Mouse (Mus musculus) A20 (cell line): ENCODE data around the gene Prkn.
"Not testable (repeated sequence)": the region's sequence is repeated elsewhere in the genome, so short reads cannot be mapped to it uniquely, and the experiment has no call there.

Source experiments
- DNase-seq: peaks from one replicate; pipeline ENCODE4 v3.0.0-alpha.2; 2011; ENCODE audit warnings: low read depth, low spot score

Gene Prkn

GRCm38 (mm10) chr17:11127217-11127616 is 287.0 kb downstream of the Prkn start:
- no peak for DNase-seq

- DNase-seq = no peak
Observed at GRCm38 (mm10) chr17:11130919-11131318, 290.7 kb downstream of the Prkn start.

GRCm38 (mm10) chr17:11142321-11142720 is 302.1 kb downstream of the Prkn start:
- DNase-seq = no peak

GRCm38 (mm10) chr17:11156119-11156518 is 315.9 kb downstream of the Prkn start:
- DNase-seq = no peak

GRCm38 (mm10) chr17:11157536-11157935 is 317.4 kb downstream of the Prkn start:
- no peak for DNase-seq

GRCm38 (mm10) chr17:11161436-11161835 is 321.3 kb downstream of the Prkn start:
- DNase-seq = no peak

- no peak for DNase-seq
Observed at GRCm38 (mm10) chr17:11162770-11163169, 322.6 kb downstream of the Prkn start.

GRCm38 (mm10) chr17:11187356-11187755 is 347.2 kb downstream of the Prkn start:
- no peak for DNase-seq

GRCm38 (mm10) chr17:11188494-11188893 is 348.3 kb downstream of the Prkn start:
- DNase-seq = no peak

GRCm38 (mm10) chr17:11190306-11190705 is 350.1 kb downstream of the Prkn start:
- DNase-seq = no peak

GRCm38 (mm10) chr17:11198134-11198533 is 357.9 kb downstream of the Prkn start:
- no peak for DNase-seq

GRCm38 (mm10) chr17:11209063-11209462 is 368.9 kb downstream of the Prkn start:
- not testable (repeated sequence) for DNase-seq

- no peak for DNase-seq
Observed at GRCm38 (mm10) chr17:11211006-11211405, 370.8 kb downstream of the Prkn start.

GRCm38 (mm10) chr17:11211591-11211990 is 371.4 kb downstream of the Prkn start:
- no peak for DNase-seq

- no peak for DNase-seq
Observed at GRCm38 (mm10) chr17:11213689-11214088, 373.5 kb downstream of the Prkn start.

- no peak for DNase-seq
Observed at GRCm38 (mm10) chr17:11229011-11229410, 388.8 kb downstream of the Prkn start.

GRCm38 (mm10) chr17:11229426-11229825 is 389.2 kb downstream of the Prkn start:
- DNase-seq = no peak

- no peak for DNase-seq
Observed at GRCm38 (mm10) chr17:11230604-11231395, 390.6 kb downstream of the Prkn start.

- no peak for DNase-seq
Observed at GRCm38 (mm10) chr17:11235273-11235672, 395.1 kb downstream of the Prkn start.

GRCm38 (mm10) chr17:11245040-11245439 is 404.9 kb downstream of the Prkn start:
- no peak for DNase-seq

- no peak for DNase-seq
Observed at GRCm38 (mm10) chr17:11249216-11249615, 409.0 kb downstream of the Prkn start.

GRCm38 (mm10) chr17:11260663-11261062 is 420.5 kb downstream of the Prkn start:
- no peak for DNase-seq

GRCm38 (mm10) chr17:11261679-11262078 is 421.5 kb downstream of the Prkn start:
- DNase-seq = no peak

GRCm38 (mm10) chr17:11267951-11268350 is 427.8 kb downstream of the Prkn start:
- DNase-seq = no peak
